Comparison of ENCODE assay signal across 15 mouse cellular contexts in genomic region chr15:63484910-63485309, GRCm38 (mm10).
A peak's percentile ranks its signal among the peaks of the same experiment; 100 is the strongest.
DNase-seq lines count a peak whose midpoint lies in the region; ATAC-seq and TF ChIP-seq lines count a peak whose summit lies in the region.
"Had no signal": no experiment of that assay in that cellular context is flagged by ENCODE, and none has a peak within 500 bp of the region (broad histone marks: within the 10 kb centered on the region; RNA-seq: fewer than 3 reads in every experiment).

No protein-coding gene starts in this region.

- H3K4me1 ChIP-seq in heart, embryonic 10.5 days: no peaks in the 10 kb centered on the region; the same call in 1 of the 2 replicates
- peaks cover 14% of the 10 kb centered on the region for H3K4me1 ChIP-seq in kidney, embryonic 16.5 days (ENCODE audit: insufficient read depth, low read length)
- peaks cover 8% of the 10 kb centered on the region; the same call in 1 of the 2 replicates for H3K4me1 ChIP-seq in embryonic facial prominence, embryonic 12.5 days
- H3K4me1 ChIP-seq in limb, embryonic 14.5 days (ENCODE audit: control insufficient read depth, insufficient read depth, low read length): peaks cover 7% of the 10 kb centered on the region
- H3K4me1 ChIP-seq: midbrain, embryonic 15.5 days; neural tube, embryonic 12.5 days had no signal

- peak overlapping the region; percentile 13; the same call in 1 of the 2 replicates for H3K4me2 ChIP-seq in kidney, embryonic 16.5 days (replicated peaks; ENCODE audit: low read depth, low read length)
- H3K4me2 ChIP-seq in embryonic facial prominence, embryonic 12.5 days (replicated peaks): no peak overlapping the region
- no peak overlapping the region for H3K4me2 ChIP-seq in limb, embryonic 14.5 days (replicated peaks; ENCODE audit: low read depth, low read length, severe bottlenecking)
- H3K4me2 ChIP-seq: liver, embryonic 11.5 days; midbrain, embryonic 15.5 days; neural tube, embryonic 12.5 days had no signal

- 68% methylated on average over 5 of the region's 5 CpGs for WGBS in heart, embryonic 10.5 days
- 72% methylated on average over 5 of the region's 5 CpGs for WGBS in kidney, embryonic 16.5 days
- WGBS in embryonic facial prominence, embryonic 12.5 days: 55% methylated on average over 5 of the region's 5 CpGs
- 72% methylated on average over 5 of the region's 5 CpGs for WGBS in limb, embryonic 14.5 days

- no peak overlapping the region for H3K4me3 ChIP-seq in heart, embryonic 10.5 days
- H3K4me3 ChIP-seq in kidney, embryonic 16.5 days (ENCODE audit: low read length): no peak overlapping the region
- H3K4me3 ChIP-seq in embryonic facial prominence, embryonic 12.5 days: no peak overlapping the region
- no peak overlapping the region for H3K4me3 ChIP-seq in limb, embryonic 14.5 days (replicated peaks; ENCODE audit: low read length)
- H3K4me3 ChIP-seq: midbrain, embryonic 15.5 days; neural tube, embryonic 12.5 days had no signal

- no peaks in the 10 kb centered on the region for H3K36me3 ChIP-seq in heart, embryonic 10.5 days
- no peaks in the 10 kb centered on the region for H3K36me3 ChIP-seq in kidney, embryonic 16.5 days (ENCODE audit: insufficient read depth, low read length)
- no peaks in the 10 kb centered on the region for H3K36me3 ChIP-seq in embryonic facial prominence, embryonic 12.5 days
- no peaks in the 10 kb centered on the region for H3K36me3 ChIP-seq in limb, embryonic 14.5 days (ENCODE audit: control insufficient read depth, insufficient read depth, low read length)
- H3K36me3 ChIP-seq: midbrain, embryonic 15.5 days; neural tube, embryonic 12.5 days had no signal

- no peaks in the 10 kb centered on the region for H3K9me3 ChIP-seq in heart, embryonic 10.5 days
- H3K9me3 ChIP-seq in kidney, embryonic 16.5 days (ENCODE audit: low read length): no peaks in the 10 kb centered on the region
- H3K9me3 ChIP-seq in embryonic facial prominence, embryonic 12.5 days: no peaks in the 10 kb centered on the region
- H3K9me3 ChIP-seq in limb, embryonic 14.5 days (ENCODE audit: control insufficient read depth, low read length): no peaks in the 10 kb centered on the region
- H3K9me3 ChIP-seq: midbrain, embryonic 15.5 days; neural tube, embryonic 12.5 days had no signal

- peak overlapping the region; percentile 23; the same call in 1 of the 2 replicates for H3K27ac ChIP-seq in heart, embryonic 10.5 days
- peak overlapping the region; percentile 63 for H3K27ac ChIP-seq in kidney, embryonic 16.5 days (ENCODE audit: low read length)
- H3K27ac ChIP-seq in embryonic facial prominence, embryonic 12.5 days: 0 out of 2 replicates have a peak overlapping the region, but pooled peaks have one; percentile 17
- peak overlapping the region; percentile 61; the same call in 1 of the 2 replicates for H3K27ac ChIP-seq in limb, embryonic 14.5 days (replicated peaks; ENCODE audit: low read depth, low read length)
- H3K27ac ChIP-seq: midbrain, embryonic 15.5 days; neural tube, embryonic 12.5 days had no signal

- H3K27me3 ChIP-seq in heart, embryonic 10.5 days (ENCODE audit: insufficient read depth, poor library complexity, severe bottlenecking): no peaks in the 10 kb centered on the region
- H3K27me3 ChIP-seq in kidney, embryonic 16.5 days (ENCODE audit: insufficient read depth, low read length): no peaks in the 10 kb centered on the region
- H3K27me3 ChIP-seq in embryonic facial prominence, embryonic 12.5 days: no peaks in the 10 kb centered on the region
- no peaks in the 10 kb centered on the region for H3K27me3 ChIP-seq in limb, embryonic 14.5 days (ENCODE audit: control insufficient read depth, insufficient read depth, low read length)
- H3K27me3 ChIP-seq: midbrain, embryonic 15.5 days; neural tube, embryonic 12.5 days had no signal

- no peak overlapping the region for H3K9ac ChIP-seq in kidney, embryonic 16.5 days (replicated peaks; ENCODE audit: low read length)
- no peak overlapping the region for H3K9ac ChIP-seq in embryonic facial prominence, embryonic 12.5 days
- H3K9ac ChIP-seq in limb, embryonic 14.5 days (ENCODE audit: low read depth, low read length, severe bottlenecking): no peak overlapping the region
- H3K9ac ChIP-seq: midbrain, embryonic 15.5 days; neural tube, embryonic 12.5 days had no signal

- ATAC-seq in kidney, embryonic 16.5 days (ENCODE audit: low FRiP score, low TSS enrichment): 0 out of 2 replicates have a peak, but pooled peaks have one; percentile 6
- ATAC-seq in embryonic facial prominence, embryonic 12.5 days (ENCODE audit: insufficient number of reproducible peaks, insufficient read depth, low FRiP score, low TSS enrichment): no peak
- no peak for ATAC-seq in limb, embryonic 14.5 days (ENCODE audit: low FRiP score, low read depth)
- ATAC-seq: inflammation-experienced regulatory T-cells, adult 6 months; midbrain, embryonic 15.5 days had no signal

- no peak for DNase-seq in heart, embryonic 10.5 days (ENCODE audit: low spot score)
- DNase-seq in heart, postnatal 4 days: no peak
- no peak for DNase-seq in kidney, adult 8-10 months
- DNase-seq in limb, embryonic 14.5 days (ENCODE audit: low spot score): no peak
- no peak for DNase-seq in ovary, postnatal 36 days (ENCODE audit: low spot score)
- DNase-seq in gastrocnemius, adult 18-20 months (ENCODE audit: low spot score): no peak
- DNase-seq: adrenal gland, adult 8-10 months; cerebellum, adult 9-11 months; layer of hippocampus, adult 9-11 months had no signal

- TF ChIP-seq POLR2A in limb, embryonic 14.5 days (IDR thresholded peaks at IDR 0.05; ENCODE audit: borderline replicate concordance, extremely low read depth, insufficient read depth, insufficient read length): no peak
